Mouse (Mus musculus) CH12.LX (cell line): ENCODE measurements at regions not wholly inside any gene's neighbourhood (a gene's known extent, or its start where the extent isn't known, plus 50 kb on each side); places are given as distances from the start of the nearest gene placed in this dataset.

Experiments used
- CTCF ChIP-seq, 2 experiments: IDR thresholded peaks in 1 of 2; conservative IDR thresholded peaks in 1 of 2; 2 replicates each; pipeline ENCODE4 v1.5.1; 2011 to 2012; ENCODE audit warnings: low read depth in 2 of 2, low read length in 2 of 2, improper control_type of control experiment in 1 of 2, inconsistent platforms in 1 of 2, mild to moderate bottlenecking in 1 of 2, moderate library complexity in 1 of 2
- ELF1 ChIP-seq: IDR thresholded peaks from 2 replicates; pipeline ENCODE4 v1.6.1; 2014; ENCODE audit warnings: low read depth, mild to moderate bottlenecking, inconsistent platforms, low read length, improper control_type of control experiment
- EP300 ChIP-seq: IDR thresholded peaks from 2 replicates; pipeline ENCODE4 v1.6.1; 2011; ENCODE audit warnings: low read length, improper control_type of control experiment
- HCFC1 ChIP-seq: IDR thresholded peaks from 2 replicates; pipeline ENCODE4 v1.6.1; 2012; ENCODE audit warnings: low read depth, mild to moderate bottlenecking, inconsistent platforms, low read length, improper control_type of control experiment
- PAX5 ChIP-seq: IDR thresholded peaks from 2 replicates; pipeline ENCODE4 v1.6.1; 2012; ENCODE audit warnings: low read length, inconsistent platforms, mixed read lengths
- POLR2A ChIP-seq: IDR thresholded peaks from 2 replicates; pipeline ENCODE4 v1.6.1; 2011; ENCODE audit warnings: low read depth, mild to moderate bottlenecking, improper control_type of control experiment, low read length
- POLR2AphosphoS2 ChIP-seq: IDR thresholded peaks from 2 replicates; pipeline ENCODE4 v1.6.1; 2011; ENCODE audit warnings: low read depth, low read length, improper control_type of control experiment
- TBP ChIP-seq: conservative IDR thresholded peaks from 2 replicates; pipeline ENCODE4 v1.6.1; 2011; ENCODE audit warnings: low read depth, low read length, improper control_type of control experiment
- TCF12 ChIP-seq: IDR thresholded peaks from 2 replicates; pipeline ENCODE4 v1.6.1; 2014; ENCODE audit warnings: low read depth, mild to moderate bottlenecking, inconsistent platforms, low read length, improper control_type of control experiment
- UBTF ChIP-seq: IDR thresholded peaks from 2 replicates; pipeline ENCODE4 v1.6.1; 2012; ENCODE audit warnings: low read depth, mild to moderate bottlenecking, inconsistent platforms, low read length, improper control_type of control experiment, moderate library complexity
- USF1 ChIP-seq: IDR thresholded peaks from 2 replicates; pipeline ENCODE4 v1.6.1; 2014; ENCODE audit warnings: low read depth, mild to moderate bottlenecking, inconsistent platforms, low read length, improper control_type of control experiment
- ZMIZ1 ChIP-seq: IDR thresholded peaks from 2 replicates; pipeline ENCODE4 v1.6.1; 2012; ENCODE audit warnings: low read depth, mild to moderate bottlenecking, inconsistent platforms, low read length, improper control_type of control experiment

GRCm38 (mm10) chr17:64964153-64964552, 128.3 kb upstream of the 4930583I09Rik start:
- TF ChIP-seq POLR2A (no peak), TBP (no peak), CTCF (conservative IDR thresholded peaks at IDR 0.05 in 1 of 2, IDR thresholded peaks at IDR 0.05 in 1 of 2; ENCODE audit: low read depth in 2 of 2, low read length in 2 of 2) (no peak), EP300 (no peak), TCF12 (no peak), POLR2AphosphoS2 (no peak), HCFC1 (no peak), PAX5 (no peak), ELF1 (no peak), USF1 (no peak), ZMIZ1 (no peak), UBTF (no peak)
